Mouse (Mus musculus): ENCODE results near the gene Nlrp9b. TPM values are rescaled to one million over a fixed set of nuclear protein-coding genes. Genes with fewer than 3 reads are reported as not detected.

Gene Nlrp9b
- total and polyA plus RNA-seq, 3 experiments, result not detected

Other genes starting within 250 kb of the Nlrp9b start
- gene Nectin2, start 241.0 kb upstream of the Nlrp9b start, total RNA-seq (2012; rRNA removed), result 6.9 TPM in 2 replicates
- gene Nectin2, start 241.0 kb upstream of the Nlrp9b start, polyA plus RNA-seq (2012; ENCODE audit: insufficient read depth in 1 of 2, insufficient read length in 2 of 2, low read depth in 1 of 2, low replicate concordance in 2 of 2, missing spikeins in 1 of 2), result 10 to 100 TPM in 1 of 2 experiments, not detected in 1; 25.6 TPM
- 2.6 and 3.2 TPM in 2 replicates for gene Bcam, start 220.4 kb upstream of the Nlrp9b start, total RNA-seq (2012; rRNA removed)
- gene Bcam, start 220.4 kb upstream of the Nlrp9b start, polyA plus RNA-seq (2012; ENCODE audit: insufficient read depth in 1 of 2, insufficient read length in 2 of 2, low read depth in 1 of 2, low replicate concordance in 2 of 2, missing spikeins in 1 of 2), result 1 to 10 TPM in 1 of 2 experiments, not detected in 1; 8.1 TPM
- gene Cblc, start 194.7 kb upstream of the Nlrp9b start, total RNA-seq (2012; rRNA removed), result not detected in 2 replicates
- not detected for gene Cblc, start 194.7 kb upstream of the Nlrp9b start, polyA plus RNA-seq (2012; ENCODE audit: insufficient read depth in 1 of 2, insufficient read length in 2 of 2, low read depth in 1 of 2, low replicate concordance in 2 of 2, missing spikeins in 1 of 2)
- 1.7 and 2.7 TPM in 2 replicates for gene Bcl3, start 168.7 kb upstream of the Nlrp9b start, total RNA-seq (2012; rRNA removed)
- 1 to 10 TPM in 1 of 2 experiments, not detected in 1; 6.7 TPM for gene Bcl3, start 168.7 kb upstream of the Nlrp9b start, polyA plus RNA-seq (2012; ENCODE audit: insufficient read depth in 1 of 2, insufficient read length in 2 of 2, low read depth in 1 of 2, low replicate concordance in 2 of 2, missing spikeins in 1 of 2)
- not detected in 2 replicates for gene Gm19345, start 139.5 kb upstream of the Nlrp9b start, total RNA-seq (2012; rRNA removed)
- gene Gm19345, start 139.5 kb upstream of the Nlrp9b start, polyA plus RNA-seq (2012; ENCODE audit: insufficient read depth in 1 of 2, insufficient read length in 2 of 2, low read depth in 1 of 2, low replicate concordance in 2 of 2, missing spikeins in 1 of 2), result not detected
- 0.12 TPM in 1 of 2 replicates, not detected in the other for gene Ceacam16, start 130.2 kb upstream of the Nlrp9b start, total RNA-seq (2012; rRNA removed)
- gene Ceacam16, start 130.2 kb upstream of the Nlrp9b start, polyA plus RNA-seq (2012; ENCODE audit: insufficient read depth in 1 of 2, insufficient read length in 2 of 2, low read depth in 1 of 2, low replicate concordance in 2 of 2, missing spikeins in 1 of 2), result under 1 TPM in 1 of 2 experiments, not detected in 1; 0.18 TPM
- 0.04 TPM in 1 of 2 replicates, not detected in the other for gene Ceacam19, start 103.5 kb upstream of the Nlrp9b start, total RNA-seq (2012; rRNA removed)
- under 1 TPM in 1 of 2 experiments, not detected in 1; 0.03 TPM for gene Ceacam19, start 103.5 kb upstream of the Nlrp9b start, polyA plus RNA-seq (2012; ENCODE audit: insufficient read depth in 1 of 2, insufficient read length in 2 of 2, low read depth in 1 of 2, low replicate concordance in 2 of 2, missing spikeins in 1 of 2)
- not detected in 2 replicates for gene Pvr, start 70.3 kb upstream of the Nlrp9b start, total RNA-seq (2012; rRNA removed)
- not detected for gene Pvr, start 70.3 kb upstream of the Nlrp9b start, polyA plus RNA-seq (2012; ENCODE audit: insufficient read depth in 1 of 2, insufficient read length in 2 of 2, low read depth in 1 of 2, low replicate concordance in 2 of 2, missing spikeins in 1 of 2)
- gene Igsf23, start 40.7 kb upstream of the Nlrp9b start, total RNA-seq (2012; rRNA removed), result 0.08 TPM in 1 of 2 replicates, not detected in the other
- gene Igsf23, start 40.7 kb upstream of the Nlrp9b start, polyA plus RNA-seq (2012; ENCODE audit: insufficient read depth in 1 of 2, insufficient read length in 2 of 2, low read depth in 1 of 2, low replicate concordance in 2 of 2, missing spikeins in 1 of 2), result under 1 TPM in 1 of 2 experiments, not detected in 1; 0.35 TPM
- gene Ceacam20, start 26.1 kb upstream of the Nlrp9b start, total RNA-seq (2012; rRNA removed), result not detected in 2 replicates
- not detected for gene Ceacam20, start 26.1 kb upstream of the Nlrp9b start, polyA plus RNA-seq (2012; ENCODE audit: insufficient read depth in 1 of 2, insufficient read length in 2 of 2, low read depth in 1 of 2, low replicate concordance in 2 of 2, missing spikeins in 1 of 2)
- not detected in 2 replicates for gene Vmn1r91, start 108.2 kb downstream of the Nlrp9b start, total RNA-seq (2012; rRNA removed)
- gene Vmn1r91, start 108.2 kb downstream of the Nlrp9b start, polyA plus RNA-seq (2012; ENCODE audit: insufficient read depth in 1 of 2, insufficient read length in 2 of 2, low read depth in 1 of 2, low replicate concordance in 2 of 2, missing spikeins in 1 of 2), result not detected
- not detected in 2 replicates for gene Gm16442, start 131.1 kb downstream of the Nlrp9b start, total RNA-seq (2012; rRNA removed)
- not detected for gene Gm16442, start 131.1 kb downstream of the Nlrp9b start, polyA plus RNA-seq (2012; ENCODE audit: insufficient read depth in 1 of 2, insufficient read length in 2 of 2, low read depth in 1 of 2, low replicate concordance in 2 of 2, missing spikeins in 1 of 2)
- gene Vmn1r93, start 147.6 kb downstream of the Nlrp9b start, total RNA-seq (2012; rRNA removed), result not detected in 2 replicates
- not detected for gene Vmn1r93, start 147.6 kb downstream of the Nlrp9b start, polyA plus RNA-seq (2012; ENCODE audit: insufficient read depth in 1 of 2, insufficient read length in 2 of 2, low read depth in 1 of 2, low replicate concordance in 2 of 2, missing spikeins in 1 of 2)
- not detected in 2 replicates for gene Vmn1r94, start 176.9 kb downstream of the Nlrp9b start, total RNA-seq (2012; rRNA removed)
- not detected for gene Vmn1r94, start 176.9 kb downstream of the Nlrp9b start, polyA plus RNA-seq (2012; ENCODE audit: insufficient read depth in 1 of 2, insufficient read length in 2 of 2, low read depth in 1 of 2, low replicate concordance in 2 of 2, missing spikeins in 1 of 2)
- gene Vmn1r95, start 202.2 kb downstream of the Nlrp9b start, total RNA-seq (2012; rRNA removed), result not detected in 2 replicates
- gene Vmn1r95, start 202.2 kb downstream of the Nlrp9b start, polyA plus RNA-seq (2012; ENCODE audit: insufficient read depth in 1 of 2, insufficient read length in 2 of 2, low read depth in 1 of 2, low replicate concordance in 2 of 2, missing spikeins in 1 of 2), result not detected
- gene Gm6164, start 214.1 kb downstream of the Nlrp9b start, total RNA-seq (2012; rRNA removed), result not detected in 2 replicates
- not detected for gene Gm6164, start 214.1 kb downstream of the Nlrp9b start, polyA plus RNA-seq (2012; ENCODE audit: insufficient read depth in 1 of 2, insufficient read length in 2 of 2, low read depth in 1 of 2, low replicate concordance in 2 of 2, missing spikeins in 1 of 2)
- not detected in 2 replicates for gene Gm4498, start 242.4 kb downstream of the Nlrp9b start, total RNA-seq (2012; rRNA removed)
- gene Gm4498, start 242.4 kb downstream of the Nlrp9b start, polyA plus RNA-seq (2012; ENCODE audit: insufficient read depth in 1 of 2, insufficient read length in 2 of 2, low read depth in 1 of 2, low replicate concordance in 2 of 2, missing spikeins in 1 of 2), result not detected